Mouse (Mus musculus): ENCODE measurements around the gene Il19. TPM values are rescaled to one million over a fixed set of nuclear protein-coding genes. Genes with fewer than 3 reads are reported as not detected.

Gene Il19
- total RNA-seq (2012; rRNA removed) (0.21 TPM in 1 of 2 replicates, not detected in the other), total RNA-seq (2014; rRNA removed) (0.38 and 0.39 TPM in 2 replicates), polyA plus RNA-seq (2012; ENCODE audit: insufficient read length, low read depth) (not detected in 2 replicates)

DNA sequence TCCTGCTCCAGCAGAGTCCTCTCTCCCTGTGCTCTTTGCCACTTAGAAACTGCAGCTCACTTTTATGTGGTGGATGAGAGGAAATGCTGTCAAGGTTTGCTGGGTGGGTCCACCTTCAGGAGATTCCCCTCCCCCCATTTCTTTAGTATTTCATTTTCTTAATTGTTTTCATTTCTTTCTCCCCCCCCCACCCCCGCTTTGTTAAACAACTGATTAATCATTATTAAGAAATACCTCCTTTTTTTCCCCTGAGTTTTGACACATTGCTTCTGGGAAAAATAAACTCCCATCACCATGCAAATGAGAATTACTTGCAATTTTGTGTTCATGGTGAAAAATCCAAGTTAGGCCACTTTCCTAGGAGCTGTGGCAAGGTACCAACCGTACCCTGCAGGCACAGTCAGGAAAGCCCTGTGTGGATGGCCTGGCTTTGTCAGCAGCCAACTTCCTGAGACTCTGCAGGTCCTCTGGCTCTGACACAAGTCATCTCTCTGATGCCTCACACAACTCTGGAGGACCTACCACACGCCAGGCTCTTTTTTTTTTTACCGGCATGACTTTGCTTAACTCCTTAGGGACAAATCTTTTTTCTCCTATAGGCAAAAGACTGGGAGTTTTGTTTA, at the start of gene Il19:
Il19 (minus strand) TSS at position 51 of the 623 bp plus-strand sequence.
- in situ Hi-C loops (cut with MboI; ENCODE audit: low pct_ligation_motif_present, low pct_unique_long_range_greater_than_20kb, low sequenced_read_pairs) (no loop called here), dilution Hi-C loops (cut with MboI; ENCODE audit: extremely low pct_ligation_motif_present, extremely low pct_unique_long_range_greater_than_20kb, low sequenced_read_pairs) (no loop called here)
- no peaks in the 10 kb centered on the region for H3K36me3 ChIP-seq (replicated peaks in 1 of 2; ENCODE audit: control insufficient read depth in 1 of 2, insufficient read depth in 1 of 2, low read length in 1 of 2)
- no peak within 1 kb of the TSS for H3K9ac ChIP-seq (ENCODE audit: insufficient read depth, low read depth)
- H3K4me2 ChIP-seq (ENCODE audit: insufficient read depth, low read depth, poor library complexity, severe bottlenecking), result no peak within 1 kb of the TSS
- no peak within 1 kb of the TSS for H3K27ac ChIP-seq (ENCODE audit: insufficient read depth, low read depth)
- no peaks in the 10 kb centered on the region for H3K9me3 ChIP-seq (replicated peaks; ENCODE audit: low read length)
- TF ChIP-seq CHD1 (IDR thresholded peaks at IDR 0.05; ENCODE audit: low read depth, low read length) (no peak), CTCF (conservative IDR thresholded peaks at IDR 0.05 in 1 of 2, IDR thresholded peaks at IDR 0.05 in 1 of 2; ENCODE audit: low read depth in 2 of 2, low read length in 2 of 2) (no peak), MAX (IDR thresholded peaks at IDR 0.05; ENCODE audit: low read length) (no peak), BHLHE40 (IDR thresholded peaks at IDR 0.05; ENCODE audit: low read depth, low read length) (no peak), NRF1 (IDR thresholded peaks at IDR 0.05; ENCODE audit: low read depth, low read length) (no peak), TCF12 (IDR thresholded peaks at IDR 0.05; ENCODE audit: low read depth, low read length) (no peak), SIN3A (IDR thresholded peaks at IDR 0.05; ENCODE audit: low read length) (no peak), NELFE (IDR thresholded peaks at IDR 0.05; ENCODE audit: low read depth, low read length) (no peak), MAZ (IDR thresholded peaks at IDR 0.05; ENCODE audit: low read depth, low read length) (no peak), MXI1 (IDR thresholded peaks at IDR 0.05; ENCODE audit: low read depth, low read length) (no peak), JUN (IDR thresholded peaks at IDR 0.05; ENCODE audit: insufficient read depth, low read depth, low read length) (no peak), UBTF (IDR thresholded peaks at IDR 0.05; ENCODE audit: low read depth, low read length) (no peak), KAT2A (IDR thresholded peaks at IDR 0.05; ENCODE audit: insufficient replicate concordance, low read length) (no peak), RAD21 (IDR thresholded peaks at IDR 0.05; ENCODE audit: low read depth, low read length) (no peak), MEF2A (IDR thresholded peaks at IDR 0.05; ENCODE audit: borderline replicate concordance, low read depth, low read length) (no peak), MYC (IDR thresholded peaks at IDR 0.05; ENCODE audit: low read depth, low read length) (no peak)
- no peak within 1 kb of the TSS for H3K4me3 ChIP-seq (replicated peaks in 1 of 3; ENCODE audit: low read depth in 2 of 3, low read length in 2 of 3, poor library complexity in 1 of 3)
- no peaks in the 10 kb centered on the region for H3K79me2 ChIP-seq (replicated peaks; ENCODE audit: control insufficient read depth, extremely low read depth, insufficient read depth, poor library complexity, severe bottlenecking)
- H3K4me1 ChIP-seq (ENCODE audit: control insufficient read depth in 1 of 2, insufficient read depth in 2 of 2), result no peaks in the 10 kb centered on the region
- no peaks in the 10 kb centered on the region for H3K27me3 ChIP-seq (replicated peaks)
- DNase-seq (ENCODE audit: extremely low read depth), result no peak

DNA sequence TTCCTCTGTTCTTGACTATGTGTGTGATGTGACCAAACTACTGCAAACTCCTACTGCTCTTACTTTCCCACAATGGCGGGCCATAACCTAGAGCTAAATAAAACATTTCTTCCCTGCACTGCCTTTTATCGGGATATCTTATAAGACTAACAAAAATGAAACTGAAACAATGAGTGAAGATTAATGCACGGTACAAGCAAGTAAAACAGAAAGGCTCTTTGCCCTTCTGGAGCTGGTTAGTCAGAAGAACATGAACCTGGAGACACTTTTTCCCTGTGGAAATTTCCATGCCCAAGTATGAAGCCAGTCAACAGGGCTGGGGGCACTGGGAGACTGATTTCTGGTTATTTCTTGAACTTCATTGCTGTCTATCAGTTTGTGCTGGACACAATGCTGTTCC, 49.4 kb upstream of the Il19 start:
- Histone ChIP-seq H3K9ac (ENCODE audit: insufficient read depth, low read depth) (peak overlapping the region; percentile 29; the same call in 1 of the 2 replicates), H3K4me2 (ENCODE audit: insufficient read depth, low read depth, poor library complexity, severe bottlenecking) (peak overlapping the region; percentile 77), H3K79me2 (replicated peaks; ENCODE audit: control insufficient read depth, extremely low read depth, insufficient read depth, poor library complexity, severe bottlenecking) (no peaks in the 10 kb centered on the region), H3K36me3 (replicated peaks in 1 of 2; ENCODE audit: control insufficient read depth in 1 of 2, insufficient read depth in 1 of 2, low read length in 1 of 2) (no peaks in the 10 kb centered on the region), H3K4me3 (replicated peaks in 1 of 3; ENCODE audit: low read depth in 2 of 3, low read length in 2 of 3, poor library complexity in 1 of 3) (no peak overlapping the region), H3K4me1 (ENCODE audit: control insufficient read depth in 1 of 2, insufficient read depth in 2 of 2) (peaks cover 29 to 69% of the 10 kb centered on the region in 2 experiments), H3K27ac (ENCODE audit: insufficient read depth, low read depth) (no peak overlapping the region), H3K9me3 (replicated peaks; ENCODE audit: low read length) (peaks cover 7% of the 10 kb centered on the region), H3K27me3 (replicated peaks) (no peaks in the 10 kb centered on the region)
- dilution Hi-C loops (cut with MboI; ENCODE audit: extremely low pct_ligation_motif_present, extremely low pct_unique_long_range_greater_than_20kb, low sequenced_read_pairs), result no loop called here
- in situ Hi-C loops (cut with MboI; ENCODE audit: low pct_ligation_motif_present, low pct_unique_long_range_greater_than_20kb, low sequenced_read_pairs), result loop anchor here (5.0 to 10.0 kb wide), 3 partner anchors 63 to 275 kb away; partner anchors contain the start of genes Gm29427 and Yod1
- no peak for DNase-seq (ENCODE audit: extremely low read depth)
- TF ChIP-seq MAZ (IDR thresholded peaks at IDR 0.05; ENCODE audit: low read depth, low read length) (no peak), EP300 (IDR thresholded peaks at IDR 0.05; ENCODE audit: low read length) (0 out of 2 replicates have a peak, but pooled peaks have one; percentile 16), SMC3 (IDR thresholded peaks at IDR 0.05; ENCODE audit: low read depth, low read length) (no peak), PAX5 (IDR thresholded peaks at IDR 0.05; ENCODE audit: low read length) (no peak), CHD2 (IDR thresholded peaks at IDR 0.05; ENCODE audit: low read length) (no peak), CHD1 (IDR thresholded peaks at IDR 0.05; ENCODE audit: low read depth, low read length) (no peak), POLR2A (IDR thresholded peaks at IDR 0.05; ENCODE audit: low read depth, low read length) (no peak), MXI1 (IDR thresholded peaks at IDR 0.05; ENCODE audit: low read depth, low read length) (no peak), ZNF384 (IDR thresholded peaks at IDR 0.05; ENCODE audit: low read depth, low read length) (no peak), USF2 (conservative IDR thresholded peaks at IDR 0.05; ENCODE audit: low read depth, low read length) (no peak), CTCF (conservative IDR thresholded peaks at IDR 0.05 in 1 of 2, IDR thresholded peaks at IDR 0.05 in 1 of 2; ENCODE audit: low read depth in 2 of 2, low read length in 2 of 2) (no peak), IRF4 (IDR thresholded peaks at IDR 0.05; ENCODE audit: low read depth, low read length) (peak; percentile 20; the same call in 1 of the 2 replicates), USF1 (IDR thresholded peaks at IDR 0.05; ENCODE audit: low read depth, low read length) (no peak), ZKSCAN1 (IDR thresholded peaks at IDR 0.05; ENCODE audit: borderline replicate concordance, low read depth, low read length) (no peak), MAX (IDR thresholded peaks at IDR 0.05; ENCODE audit: low read length) (no peak), RCOR1 (conservative IDR thresholded peaks at IDR 0.05; ENCODE audit: low read depth, low read length) (no peak), BHLHE40 (IDR thresholded peaks at IDR 0.05; ENCODE audit: low read depth, low read length) (no peak), RAD21 (IDR thresholded peaks at IDR 0.05; ENCODE audit: low read depth, low read length) (no peak), ETS1 (conservative IDR thresholded peaks at IDR 0.05; ENCODE audit: low read depth, low read length) (peak; percentile 26; the same call in 1 of the 2 replicates), SIN3A (IDR thresholded peaks at IDR 0.05; ENCODE audit: low read length) (no peak), HCFC1 (IDR thresholded peaks at IDR 0.05; ENCODE audit: low read depth, low read length) (no peak), MEF2A (IDR thresholded peaks at IDR 0.05; ENCODE audit: borderline replicate concordance, low read depth, low read length) (no peak), ZC3H11A (IDR thresholded peaks at IDR 0.05; ENCODE audit: low read depth, low read length) (no peak), UBTF (IDR thresholded peaks at IDR 0.05; ENCODE audit: low read depth, low read length) (no peak)
